Mouse (Mus musculus) midbrain, embryonic 15.5 days (tissue): ENCODE results near the gene Dock8. TPM values are rescaled to one million over a fixed set of nuclear protein-coding genes. Genes with fewer than 3 reads are reported as not detected.
A peak's percentile ranks its signal among the peaks of the same experiment; 100 is the strongest.

Source experiments
- ATAC-seq: fragments of 200-750 bp; cut with Nextera tagmentation; replicated peaks from 2 replicates; pipeline ENCODE4 v1.8.0; 2017; ENCODE audit warnings: moderate TSS enrichment
- H3K27ac ChIP-seq: fragments of 300-500 bp; sonication (generic); 2 replicates; pipeline ENCODE4 v1.5.1; 2015; ENCODE audit warnings: mild to moderate bottlenecking, inconsistent platforms
- H3K27me3 ChIP-seq: fragments of 300-500 bp; sonication (generic); replicated peaks from 2 replicates; pipeline ENCODE4 v1.6.1; 2015; ENCODE audit warnings: inconsistent platforms
- H3K36me3 ChIP-seq: fragments of 300-500 bp; sonication (generic); replicated peaks from 2 replicates; pipeline ENCODE4 v1.6.1; 2015; ENCODE audit warnings: inconsistent platforms
- H3K4me1 ChIP-seq: fragments of 300-500 bp; sonication (generic); 2 replicates; pipeline ENCODE4 v1.6.1; 2015; ENCODE audit warnings: inconsistent platforms
- H3K4me2 ChIP-seq: fragments of 300-500 bp; sonication (generic); 2 replicates; pipeline ENCODE4 v1.6.1; 2015; ENCODE audit warnings: inconsistent platforms, mild to moderate bottlenecking, moderate library complexity
- H3K4me3 ChIP-seq: fragments of 300-500 bp; sonication (generic); 2 replicates; pipeline ENCODE4 v1.5.1; 2015; ENCODE audit warnings: mild to moderate bottlenecking, inconsistent platforms
- H3K9ac ChIP-seq: fragments of 300-500 bp; sonication (generic); 2 replicates; pipeline ENCODE4 v1.6.1; 2015; ENCODE audit warnings: mild to moderate bottlenecking, inconsistent platforms
- H3K9me3 ChIP-seq: fragments of 300-500 bp; sonication (generic); 2 replicates; pipeline ENCODE4 v1.6.1; 2016; ENCODE audit warnings: inconsistent platforms
- WGBS: fragments of 180-500 bp; shearing (Covaris S2); methylation state at CpG from one replicate; pipeline ENCODE4 v1.1.7; 2015; ENCODE audit warnings: mixed read lengths; 5-methylcytosine and 5-hydroxymethylcytosine counted together
- polyA plus RNA-seq: library from polyadenylated mRNA; unstranded; fragments of >200 nt; fragmentation: Nextera tagmentation; extraction: Ambion mirVana; gene quantifications from 2 replicates; pipeline ENCODE4 v1.2.1, GENCODE M21; 2015

The Dock8 gene
- polyA plus RNA-seq, 1 experiment from 2014 or later, result 0.59 TPM

GRCm38 (mm10) chr19:25230975-25231334 is 231.6 kb downstream of the Dock8 start:
- no peak for ATAC-seq
- H3K27ac ChIP-seq, result no peak overlapping the region
- WGBS, result 27% methylated on average over 4 of the region's 4 CpGs

DNA sequence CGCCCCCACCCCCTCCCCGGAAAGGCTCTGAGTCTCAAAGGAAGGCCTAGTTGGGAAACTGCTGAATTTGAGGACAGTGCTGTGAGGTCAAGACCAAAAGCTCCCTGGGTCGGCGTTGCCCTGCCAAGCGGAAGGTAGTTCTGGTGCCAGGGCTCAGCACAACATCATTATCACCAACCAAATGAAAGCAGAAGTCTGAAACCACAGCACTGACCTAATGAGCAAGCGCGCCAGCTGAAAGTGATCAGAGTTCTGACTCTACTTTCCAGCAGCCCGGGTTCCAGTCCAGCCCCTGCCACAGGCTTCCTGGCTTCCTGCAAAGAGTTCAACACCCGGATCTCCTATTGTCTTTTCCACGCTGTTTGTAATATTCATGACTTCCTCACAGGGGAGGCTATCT is 232.7 kb downstream of the Dock8 start:
- Histone ChIP-seq H3K4me1 (peaks cover 2% of the 10 kb centered on the region; the same call in 1 of the 2 replicates), H3K27ac (no peak overlapping the region), H3K27me3 (peaks cover 4% of the 10 kb centered on the region), H3K9ac (no peak overlapping the region), H3K9me3 (no peaks in the 10 kb centered on the region), H3K36me3 (no peaks in the 10 kb centered on the region), H3K4me3 (no peak overlapping the region), H3K4me2 (no peak overlapping the region)
- no peak for ATAC-seq
- WGBS, result 75% methylated on average over 10 of the region's 10 CpGs

More at GRCm38 (mm10) chr19:25230975-25231334, 231.6 kb downstream of the Dock8 start:
- H3K9me3 ChIP-seq, result no peaks in the 10 kb centered on the region
- peaks cover under 1% of the 10 kb centered on the region; the same call in 1 of the 2 replicates for H3K27me3 ChIP-seq
- no peak overlapping the region for H3K4me3 ChIP-seq
- H3K36me3 ChIP-seq, result no peaks in the 10 kb centered on the region
- no peak overlapping the region for H3K4me2 ChIP-seq
- no peaks in the 10 kb centered on the region for H3K4me1 ChIP-seq
- H3K9ac ChIP-seq, result no peak overlapping the region

- no peaks in the 10 kb centered on the region for H3K9me3 ChIP-seq
- H3K27ac ChIP-seq, result no peak within 1 kb of the TSS
- peak within 1 kb of the TSS; percentile 96 for H3K4me2 ChIP-seq
- H3K27me3 ChIP-seq, result peaks cover 15% of the 10 kb centered on the region
- ATAC-seq, result peak; percentile 92
- H3K4me3 ChIP-seq, result peak within 1 kb of the TSS; percentile 63
- WGBS, result under 1% methylated on average over 76 of the region's 76 CpGs
- peak within 1 kb of the TSS; percentile 57 for H3K9ac ChIP-seq
- H3K36me3 ChIP-seq, result no peaks in the 10 kb centered on the region
- peaks cover 15% of the 10 kb centered on the region for H3K4me1 ChIP-seq
These were observed 237.5 kb downstream of the Dock8 start, which contains the start of gene Kank1 for GRCm38 (mm10) chr19:25236596-25237491. Gene Kank1, plus strand, starts transcription at chr19:25236975.

DNA sequence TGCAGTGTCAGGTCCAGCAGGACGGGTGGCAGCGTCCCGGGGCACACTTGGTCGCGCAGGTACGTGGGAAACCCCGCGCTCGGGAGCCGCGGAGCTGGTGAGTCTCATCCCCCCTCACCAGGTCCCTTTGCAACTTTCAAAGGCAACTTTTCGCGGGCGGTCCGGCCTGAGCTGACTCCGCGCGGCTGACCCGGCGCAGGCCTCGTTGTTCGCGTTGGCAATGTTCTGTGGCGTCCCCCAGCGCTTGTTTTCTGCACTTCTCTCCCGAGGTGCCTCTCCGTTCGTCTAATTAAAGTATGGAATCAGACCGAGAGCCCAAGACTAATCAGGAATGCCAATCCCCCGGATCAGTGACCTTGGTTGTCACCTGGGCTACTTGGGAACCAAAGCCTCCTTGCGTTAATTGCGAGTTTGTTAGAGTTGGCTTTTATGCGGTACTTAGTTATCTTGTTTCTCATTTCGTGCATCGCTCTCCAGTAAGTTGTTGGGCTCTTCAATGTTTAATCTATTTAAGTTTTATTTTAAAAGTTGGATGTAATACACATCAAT is 238.2 kb downstream of the Dock8 start:
- H3K9me3 ChIP-seq, result no peaks in the 10 kb centered on the region
- no peaks in the 10 kb centered on the region for H3K36me3 ChIP-seq
- H3K9ac ChIP-seq, result peak overlapping the region; percentile 57
- peaks cover 15% of the 10 kb centered on the region for H3K27me3 ChIP-seq
- WGBS, result under 1% methylated on average over 35 of the region's 35 CpGs
- peak; percentile 32; the same call in 1 of the 2 replicates for ATAC-seq
- peak overlapping the region; percentile 96 for H3K4me2 ChIP-seq
- no peak overlapping the region for H3K27ac ChIP-seq
- peaks cover 15% of the 10 kb centered on the region for H3K4me1 ChIP-seq
- H3K4me3 ChIP-seq, result peak overlapping the region; percentile 63

GRCm38 (mm10) chr19:25238121-25238520 is 238.8 kb downstream of the Dock8 start:
- peaks cover 15% of the 10 kb centered on the region for H3K4me1 ChIP-seq
- peak overlapping the region; percentile 96 for H3K4me2 ChIP-seq
- H3K27me3 ChIP-seq, result peaks cover 15% of the 10 kb centered on the region
- ATAC-seq, result no peak
- no peaks in the 10 kb centered on the region for H3K9me3 ChIP-seq
- no peaks in the 10 kb centered on the region for H3K36me3 ChIP-seq
- 4% methylated on average over 13 of the region's 13 CpGs for WGBS
- H3K9ac ChIP-seq, result no peak overlapping the region
- peak overlapping the region; percentile 63 for H3K4me3 ChIP-seq
- no peak overlapping the region for H3K27ac ChIP-seq

- H3K4me2 ChIP-seq, result no peak overlapping the region
- no peak overlapping the region for H3K27ac ChIP-seq
- no peaks in the 10 kb centered on the region for H3K36me3 ChIP-seq
- 88% methylated on average over 4 of the region's 4 CpGs for WGBS
- no peaks in the 10 kb centered on the region for H3K4me1 ChIP-seq
- ATAC-seq, result no peak
- no peaks in the 10 kb centered on the region for H3K9me3 ChIP-seq
- no peak overlapping the region for H3K9ac ChIP-seq
- no peaks in the 10 kb centered on the region for H3K27me3 ChIP-seq
- no peak overlapping the region for H3K4me3 ChIP-seq
These were observed 244.2 kb downstream of the Dock8 start for GRCm38 (mm10) chr19:25243566-25243965.

DNA sequence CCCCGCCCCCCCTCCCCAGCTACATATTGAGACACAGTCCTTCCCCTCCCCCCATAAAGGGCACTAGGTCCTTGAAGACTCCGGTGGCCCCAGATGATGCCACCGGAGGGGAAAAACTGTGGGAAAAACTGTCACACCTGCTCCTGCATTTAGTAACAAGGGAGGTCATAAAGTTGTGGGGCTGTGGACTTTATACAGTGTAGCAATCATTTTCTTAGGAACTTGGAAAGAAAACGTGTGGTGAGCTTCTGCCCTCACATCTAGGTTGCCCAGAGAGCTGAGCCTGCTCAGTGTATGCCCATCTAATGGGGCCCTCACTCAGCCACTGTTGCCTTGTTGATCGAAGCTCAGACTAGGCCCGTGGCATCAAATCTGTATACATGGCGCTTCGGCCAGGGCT is 246.7 kb downstream of the Dock8 start:
- Histone ChIP-seq H3K36me3 (no peaks in the 10 kb centered on the region), H3K4me1 (no peaks in the 10 kb centered on the region), H3K4me2 (no peak overlapping the region), H3K27ac (no peak overlapping the region), H3K27me3 (no peaks in the 10 kb centered on the region), H3K9ac (no peak overlapping the region), H3K9me3 (no peaks in the 10 kb centered on the region), H3K4me3 (no peak overlapping the region)
- ATAC-seq, result no peak
- WGBS, result 95% methylated on average over 8 of the region's 8 CpGs

- no peak overlapping the region for H3K4me3 ChIP-seq
- H3K4me2 ChIP-seq, result no peak overlapping the region
- no peaks in the 10 kb centered on the region for H3K36me3 ChIP-seq
- H3K4me1 ChIP-seq, result no peaks in the 10 kb centered on the region
- no peak overlapping the region for H3K27ac ChIP-seq
- no peaks in the 10 kb centered on the region for H3K27me3 ChIP-seq
- ATAC-seq, result no peak
- no peak overlapping the region for H3K9ac ChIP-seq
- H3K9me3 ChIP-seq, result no peaks in the 10 kb centered on the region
- 93% methylated on average over 14 of the region's 14 CpGs for WGBS
These were observed 248.7 kb downstream of the Dock8 start for GRCm38 (mm10) chr19:25247858-25248552.

DNA sequence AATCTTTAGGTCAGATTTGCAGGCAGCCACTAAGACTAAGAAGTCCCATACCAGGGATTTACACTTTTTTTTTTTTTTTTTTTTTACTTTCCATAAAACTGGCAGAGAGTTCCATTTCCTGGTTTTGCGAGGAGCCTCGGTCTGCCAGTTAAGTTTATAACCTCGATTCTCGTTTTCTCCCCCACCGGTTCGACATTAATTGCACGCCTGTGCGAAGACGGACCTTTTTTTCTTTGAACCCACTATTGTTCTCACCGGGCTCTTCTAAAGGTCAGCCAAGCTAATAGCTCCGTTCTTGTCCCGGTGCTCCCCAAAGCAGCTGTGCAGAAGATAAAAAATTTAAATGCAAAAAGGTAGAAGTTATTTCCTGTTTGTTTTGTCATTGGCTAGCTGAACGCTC is 249.9 kb downstream of the Dock8 start:
- 47% methylated on average over 13 of the region's 13 CpGs for WGBS
- no peak overlapping the region for H3K9ac ChIP-seq
- no peaks in the 10 kb centered on the region for H3K27me3 ChIP-seq
- no peaks in the 10 kb centered on the region for H3K4me1 ChIP-seq
- H3K9me3 ChIP-seq, result no peaks in the 10 kb centered on the region
- H3K36me3 ChIP-seq, result no peaks in the 10 kb centered on the region
- ATAC-seq, result no peak
- H3K27ac ChIP-seq, result no peak overlapping the region
- H3K4me3 ChIP-seq, result no peak overlapping the region
- no peak overlapping the region for H3K4me2 ChIP-seq

DNA sequence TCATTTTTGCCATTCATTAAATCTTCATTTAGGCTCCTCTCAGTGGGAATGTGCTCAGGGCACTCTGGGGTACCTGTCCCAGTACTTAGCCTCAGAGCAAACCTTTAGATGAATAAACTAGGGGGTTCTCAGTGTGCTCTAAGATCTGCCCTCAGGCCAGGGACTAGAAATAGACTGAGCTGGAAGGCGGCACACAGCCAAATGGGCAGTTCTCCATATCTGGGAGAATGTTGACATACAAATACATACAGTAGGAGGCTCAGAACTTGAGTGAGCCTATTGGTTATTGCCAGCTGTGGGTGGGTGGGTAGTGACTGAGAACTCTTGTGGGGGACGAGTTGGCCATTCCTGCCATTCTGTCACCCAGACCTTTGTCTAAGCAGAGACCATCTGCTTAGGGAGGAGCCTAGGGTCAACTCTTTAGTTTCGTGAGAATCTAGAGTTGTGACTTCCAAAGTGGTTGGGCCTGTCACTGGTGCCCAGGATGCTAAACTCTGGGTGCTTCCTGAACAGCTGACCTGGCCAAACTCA is 252.3 kb downstream of the Dock8 start:
- Histone ChIP-seq H3K27ac (no peak overlapping the region), H3K4me2 (no peak overlapping the region), H3K9me3 (no peaks in the 10 kb centered on the region), H3K4me1 (no peaks in the 10 kb centered on the region), H3K36me3 (no peaks in the 10 kb centered on the region), H3K4me3 (no peak overlapping the region), H3K27me3 (no peaks in the 10 kb centered on the region), H3K9ac (no peak overlapping the region)
- ATAC-seq, result no peak
- WGBS, result 91% methylated on average over 3 of the region's 3 CpGs
